Mouse (Mus musculus) CD4-positive, CD25-positive, alpha-beta regulatory T cell, adult 2 months (primary cell): ENCODE results near the gene Ccdc88c.

Experiments
- DNase-seq: peaks from one replicate; pipeline ENCODE4 v3.0.0-alpha.2; 2012; ENCODE audit warnings: low read depth, low spot score

Gene Ccdc88c

GRCm38 (mm10) chr12:101028954-101029731 lies at the start of gene Ccdc88c:
TSS of gene Ccdc88c (minus strand) at chr12:101029056.
- DNase-seq = peak; percentile 97

GRCm38 (mm10) chr12:101077955-101078354 lies 49.1 kb upstream of the Ccdc88c start:
- no peak for DNase-seq

- DNase-seq = no peak
Observed at GRCm38 (mm10) chr12:101075433-101075832, 46.6 kb upstream of the Ccdc88c start.

- peak; percentile 30 for DNase-seq
Observed at GRCm38 (mm10) chr12:101074821-101075429, 46.1 kb upstream of the Ccdc88c start.

GRCm38 (mm10) chr12:101069813-101070212 lies 41.0 kb upstream of the Ccdc88c start:
- no peak for DNase-seq

- no peak for DNase-seq
Observed at GRCm38 (mm10) chr12:101066329-101066728, 37.5 kb upstream of the Ccdc88c start.

GRCm38 (mm10) chr12:101039956-101040355 lies 11.1 kb upstream of the Ccdc88c start:
- no peak for DNase-seq

- DNase-seq = no peak
Observed at GRCm38 (mm10) chr12:101028247-101028953, 456 bp downstream of the Ccdc88c start.

- peak; percentile 76 for DNase-seq
Observed at GRCm38 (mm10) chr12:101027451-101028246, 1.2 kb downstream of the Ccdc88c start.

GRCm38 (mm10) chr12:101026946-101027345 lies 1.9 kb downstream of the Ccdc88c start:
- no peak for DNase-seq

GRCm38 (mm10) chr12:101026518-101026917 lies 2.3 kb downstream of the Ccdc88c start:
- peak; percentile 63 for DNase-seq

GRCm38 (mm10) chr12:101026025-101026424 lies 2.8 kb downstream of the Ccdc88c start:
- DNase-seq = no peak

- peak; percentile 53 for DNase-seq
Observed at GRCm38 (mm10) chr12:101025379-101025778, 3.5 kb downstream of the Ccdc88c start.

GRCm38 (mm10) chr12:101024824-101025223 lies 4.0 kb downstream of the Ccdc88c start:
- no peak for DNase-seq

GRCm38 (mm10) chr12:101023143-101023542 lies 5.7 kb downstream of the Ccdc88c start:
- DNase-seq = no peak

- no peak for DNase-seq
Observed at GRCm38 (mm10) chr12:101022353-101022752, 6.5 kb downstream of the Ccdc88c start.

GRCm38 (mm10) chr12:101021484-101022226 lies 7.2 kb downstream of the Ccdc88c start:
- DNase-seq = no peak

- DNase-seq = no peak
Observed at GRCm38 (mm10) chr12:101020210-101021015, 8.4 kb downstream of the Ccdc88c start.

- DNase-seq = no peak
Observed at GRCm38 (mm10) chr12:101019443-101019842, 9.4 kb downstream of the Ccdc88c start.

GRCm38 (mm10) chr12:101019031-101019430 lies 9.8 kb downstream of the Ccdc88c start:
- DNase-seq = no peak
